Comparison of ENCODE assay signal across 11 mouse cellular contexts in the genomic region with DNA sequence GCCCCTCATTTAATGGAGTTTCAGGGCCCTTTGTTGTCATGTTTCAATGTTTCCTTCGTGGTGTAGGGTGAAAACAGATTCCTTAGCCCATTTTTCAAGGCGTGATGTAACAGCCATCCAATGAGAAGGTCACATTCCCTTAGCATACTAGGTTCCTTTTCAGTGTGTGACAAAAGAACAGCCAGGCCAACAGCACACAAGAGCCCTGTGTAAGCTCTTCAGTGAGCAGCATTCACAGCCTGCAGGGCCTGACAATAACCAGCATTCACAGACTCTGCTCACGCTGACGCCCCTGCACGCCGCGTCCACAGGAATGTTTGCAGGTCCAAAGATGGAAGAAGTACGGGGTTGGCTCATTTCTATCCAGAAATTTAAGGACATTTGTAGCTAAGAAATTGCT.
DNase-seq lines count a peak whose midpoint lies in the region; ATAC-seq and TF ChIP-seq lines count a peak whose summit lies in the region.
"Had no signal": no experiment of that assay in that cellular context is flagged by ENCODE, and none has a peak within 500 bp of the region (broad histone marks: within the 10 kb centered on the region; RNA-seq: fewer than 3 reads in every experiment).

No protein-coding gene starts in this region.

- no peak for TF ChIP-seq EP300 in stomach, postnatal 0 days (optimal IDR thresholded peaks at IDR 0.05)

- no peak for TF ChIP-seq CTCF in lung, embryonic 14.5 days (IDR thresholded peaks at IDR 0.05; ENCODE audit: low read depth)
- no peak for TF ChIP-seq CTCF in stomach, postnatal 0 days (IDR thresholded peaks at IDR 0.05; ENCODE audit: low read depth)

- peak; percentile 35 for DNase-seq in lung, embryonic 14.5 days
- DNase-seq in lung, postnatal 36 days: no peak
- DNase-seq in stomach, postnatal 0 days (ENCODE audit: low spot score): no peak
- no peak for DNase-seq in ovary, postnatal 14 days (ENCODE audit: low spot score)
- DNase-seq: liver, postnatal 0 days had no signal

- H3K36me3 ChIP-seq in lung, embryonic 14.5 days (ENCODE audit: insufficient read depth): no peaks in the 10 kb centered on the region
- H3K36me3 ChIP-seq in forebrain, embryonic 13.5 days (ENCODE audit: poor library complexity, severe bottlenecking): no peaks in the 10 kb centered on the region
- H3K36me3 ChIP-seq in limb, embryonic 12.5 days: no peaks in the 10 kb centered on the region
- no peaks in the 10 kb centered on the region for H3K36me3 ChIP-seq in stomach, postnatal 0 days (ENCODE audit: control insufficient read depth, insufficient read depth, low read length)
- H3K36me3 ChIP-seq: intestine, embryonic 15.5 days had no signal

- H3K9me3 ChIP-seq in lung, embryonic 14.5 days (ENCODE audit: low read depth, low read length): no peaks in the 10 kb centered on the region
- no peaks in the 10 kb centered on the region for H3K9me3 ChIP-seq in forebrain, embryonic 13.5 days (replicated peaks)
- H3K9me3 ChIP-seq in limb, embryonic 12.5 days: no peaks in the 10 kb centered on the region
- no peaks in the 10 kb centered on the region for H3K9me3 ChIP-seq in stomach, postnatal 0 days (ENCODE audit: control insufficient read depth, low read length)
- H3K9me3 ChIP-seq: intestine, embryonic 15.5 days had no signal

- H3K4me2 ChIP-seq in lung, embryonic 14.5 days: no peak overlapping the region
- peak overlapping the region; percentile 17; the same call in 1 of the 2 replicates for H3K4me2 ChIP-seq in forebrain, embryonic 13.5 days
- H3K4me2 ChIP-seq in limb, embryonic 12.5 days: no peak overlapping the region
- H3K4me2 ChIP-seq in stomach, postnatal 0 days (replicated peaks; ENCODE audit: low read depth): no peak overlapping the region
- H3K4me2 ChIP-seq: heart, embryonic 11.5 days; intestine, embryonic 15.5 days had no signal

- H3K27me3 ChIP-seq in lung, embryonic 14.5 days (ENCODE audit: insufficient read depth, low read length): no peaks in the 10 kb centered on the region
- H3K27me3 ChIP-seq in forebrain, embryonic 13.5 days: no peaks in the 10 kb centered on the region
- no peaks in the 10 kb centered on the region for H3K27me3 ChIP-seq in limb, embryonic 12.5 days
- no peaks in the 10 kb centered on the region for H3K27me3 ChIP-seq in stomach, postnatal 0 days (ENCODE audit: control insufficient read depth, insufficient read depth, low read length)
- H3K27me3 ChIP-seq: intestine, embryonic 15.5 days had no signal

- no peak overlapping the region for H3K27ac ChIP-seq in lung, embryonic 14.5 days (ENCODE audit: low read depth)
- peak overlapping the region; percentile 73 for H3K27ac ChIP-seq in forebrain, embryonic 13.5 days
- H3K27ac ChIP-seq in limb, embryonic 12.5 days: peak overlapping the region; percentile 20; the same call in 1 of the 2 replicates
- H3K27ac ChIP-seq in stomach, postnatal 0 days (replicated peaks): no peak overlapping the region
- H3K27ac ChIP-seq: intestine, embryonic 15.5 days had no signal

- H3K9ac ChIP-seq in lung, embryonic 14.5 days: no peak overlapping the region
- no peak overlapping the region for H3K9ac ChIP-seq in forebrain, embryonic 13.5 days
- no peak overlapping the region for H3K9ac ChIP-seq in limb, embryonic 12.5 days (replicated peaks)
- H3K9ac ChIP-seq in stomach, postnatal 0 days (ENCODE audit: low read length): no peak overlapping the region
- H3K9ac ChIP-seq: intestine, embryonic 15.5 days; liver, postnatal 0 days had no signal

- H3K4me1 ChIP-seq in lung, embryonic 14.5 days (ENCODE audit: insufficient read depth): no peaks in the 10 kb centered on the region
- peaks cover 39% of the 10 kb centered on the region for H3K4me1 ChIP-seq in forebrain, embryonic 13.5 days
- peaks cover 15% of the 10 kb centered on the region for H3K4me1 ChIP-seq in limb, embryonic 12.5 days (replicated peaks)
- H3K4me1 ChIP-seq in stomach, postnatal 0 days (replicated peaks; ENCODE audit: control insufficient read depth, insufficient read depth): no peaks in the 10 kb centered on the region
- H3K4me1 ChIP-seq: intestine, embryonic 15.5 days had no signal

- WGBS in lung, embryonic 14.5 days: 61% methylated on average over 8 of the region's 8 CpGs
- 3% methylated on average over 8 of the region's 8 CpGs for WGBS in forebrain, embryonic 13.5 days
- WGBS in limb, embryonic 12.5 days: 73% methylated on average over 8 of the region's 8 CpGs
- 70% methylated on average over 8 of the region's 8 CpGs for WGBS in stomach, postnatal 0 days

- H3K4me3 ChIP-seq in lung, embryonic 14.5 days (ENCODE audit: low read depth, low read length): no peak overlapping the region
- H3K4me3 ChIP-seq in forebrain, embryonic 13.5 days: no peak overlapping the region
- H3K4me3 ChIP-seq in limb, embryonic 12.5 days (replicated peaks): no peak overlapping the region
- no peak overlapping the region for H3K4me3 ChIP-seq in stomach, postnatal 0 days (ENCODE audit: low read depth, low read length)
- H3K4me3 ChIP-seq: erythroblast, embryonic 14.5 days; intestine, embryonic 15.5 days had no signal

- 0 out of 2 replicates have a peak, but pooled peaks have one; percentile 47 for ATAC-seq in lung, embryonic 14.5 days (ENCODE audit: insufficient read depth)
- ATAC-seq in forebrain, embryonic 13.5 days: peak; percentile 92
- no peak; the same call in 1 of the 2 replicates for ATAC-seq in limb, embryonic 12.5 days (ENCODE audit: insufficient number of reproducible peaks, insufficient read depth, low FRiP score, low TSS enrichment, low read depth)
- no peak for ATAC-seq in stomach, postnatal 0 days (ENCODE audit: low FRiP score, low TSS enrichment)
- no peak for ATAC-seq in activated CD4-positive, CD25-positive, alpha-beta regulatory T cell, adult 4 months
- ATAC-seq: intestine, embryonic 15.5 days; liver, postnatal 0 days had no signal

Comparison
In these comparisons a context has a peak if more than half of its experiments do, and no peak if none do; other contexts are left out.
1. ATAC-seq: peak in lung, embryonic 14.5 days (single experiment) and forebrain, embryonic 13.5 days (single experiment); none in limb, embryonic 12.5 days (single experiment), stomach, postnatal 0 days (single experiment) and activated CD4-positive, CD25-positive, alpha-beta regulatory T cell, adult 4 months (single experiment).
2. H3K27ac ChIP-seq: peak in forebrain, embryonic 13.5 days (single experiment) and limb, embryonic 12.5 days (single experiment); none in lung, embryonic 14.5 days (single experiment) and stomach, postnatal 0 days (single experiment).